Mouse (Mus musculus): ENCODE results near the gene Fgfr1op.
"Not testable (repeated sequence)": the region's sequence is repeated elsewhere in the genome, so short reads cannot be mapped to it uniquely, and the experiment has no call there.

Fgfr1op gene

GRCm38 (mm10) chr17:8164701-8165607 lies at the start of gene Fgfr1op:
Fgfr1op (plus strand) TSS chr17:8165501.
- peak; percentile 71 to 80 for DNase-seq

GRCm38 (mm10) chr17:8116378-8116777 lies 48.9 kb upstream of the Fgfr1op start:
- peak; percentile 43 to 44 for DNase-seq

- DNase-seq: not testable (repeated sequence)
Measured at GRCm38 (mm10) chr17:8116928-8117327, 48.4 kb upstream of the Fgfr1op start.

GRCm38 (mm10) chr17:8122974-8123373 lies 42.3 kb upstream of the Fgfr1op start:
- DNase-seq: not testable (repeated sequence)

- not testable (repeated sequence) for DNase-seq
Measured at GRCm38 (mm10) chr17:8124586-8124985, 40.7 kb upstream of the Fgfr1op start.

GRCm38 (mm10) chr17:8128326-8128993 lies 36.8 kb upstream of the Fgfr1op start:
- DNase-seq: not testable (repeated sequence)

GRCm38 (mm10) chr17:8129578-8129977 lies 35.7 kb upstream of the Fgfr1op start:
- not testable (repeated sequence) for DNase-seq

- DNase-seq: not testable (repeated sequence)
Measured at GRCm38 (mm10) chr17:8130849-8131248, 34.5 kb upstream of the Fgfr1op start.

GRCm38 (mm10) chr17:8138116-8138515 lies 27.2 kb upstream of the Fgfr1op start:
- not testable (repeated sequence) for DNase-seq

GRCm38 (mm10) chr17:8140210-8140609 lies 25.1 kb upstream of the Fgfr1op start:
- DNase-seq: not testable (repeated sequence)

- DNase-seq: peak; percentile 30 to 63
Measured at GRCm38 (mm10) chr17:8143802-8144673, 21.3 kb upstream of the Fgfr1op start.

- not testable (repeated sequence) for DNase-seq
Measured at GRCm38 (mm10) chr17:8146931-8147330, 18.4 kb upstream of the Fgfr1op start.

- DNase-seq: peak; percentile 62 to 81
Measured at GRCm38 (mm10) chr17:8147439-8148316, 17.6 kb upstream of the Fgfr1op start, which contains the start of the genes Gm49673 and Rnaset2a. Gm49673 (minus strand) TSS chr17:8147788. Rnaset2a (minus strand) TSS chr17:8148097.

GRCm38 (mm10) chr17:8155010-8155409 lies 10.3 kb upstream of the Fgfr1op start:
- DNase-seq: not testable (repeated sequence)

- not testable (repeated sequence) for DNase-seq
Measured at GRCm38 (mm10) chr17:8155982-8156381, 9.3 kb upstream of the Fgfr1op start.

- not testable (repeated sequence) for DNase-seq
Measured at GRCm38 (mm10) chr17:8158627-8159026, 6.7 kb upstream of the Fgfr1op start.

GRCm38 (mm10) chr17:8160969-8161368 lies 4.3 kb upstream of the Fgfr1op start:
- peak in 1 of 2 experiments; percentile 60 for DNase-seq

GRCm38 (mm10) chr17:8165608-8165945 lies 276 bp downstream of the Fgfr1op start:
- DNase-seq: peak; percentile 47 to 61

GRCm38 (mm10) chr17:8165977-8166376 lies 676 bp downstream of the Fgfr1op start:
- DNase-seq: not testable (repeated sequence)

- DNase-seq: not testable (repeated sequence)
Measured at GRCm38 (mm10) chr17:8166454-8166853, 1.2 kb downstream of the Fgfr1op start.

- DNase-seq: not testable (repeated sequence)
Measured at GRCm38 (mm10) chr17:8167436-8167835, 2.1 kb downstream of the Fgfr1op start.
